Mouse (Mus musculus) limb, embryonic 11.5 days (tissue): ENCODE data around the gene Pkig. TPM values are rescaled to one million over a fixed set of nuclear protein-coding genes. Genes with fewer than 3 reads are reported as not detected.

Experiments used
- ATAC-seq: fragments of 200-750 bp; cut with Nextera tagmentation; 2 replicates; pipeline ENCODE4 v1.8.0; 2017; ENCODE audit warnings: low read depth; ENCODE audit not compliant: insufficient number of reproducible peaks, low FRiP score, low TSS enrichment
- DNase-seq: peaks from one replicate; pipeline ENCODE4 v3.0.0-alpha.2; 2015; ENCODE audit warnings: low spot score
- H3K27ac ChIP-seq: fragments of 300-500 bp; sonication (generic); replicated peaks from 2 replicates; pipeline ENCODE4 v1.5.1; 2014; ENCODE audit warnings: low read depth, mild to moderate bottlenecking, low read length
- H3K27me3 ChIP-seq: fragments of 300-500 bp; sonication (generic); 2 replicates; pipeline ENCODE4 v1.6.1; 2014; ENCODE audit warnings: mild to moderate bottlenecking, low read length, mixed read lengths; ENCODE audit not compliant: control insufficient read depth, insufficient read depth
- H3K36me3 ChIP-seq: fragments of 300-500 bp; sonication (generic); 2 replicates; pipeline ENCODE4 v1.6.1; 2014; ENCODE audit warnings: mild to moderate bottlenecking, low read length, moderate library complexity, mixed read lengths; ENCODE audit not compliant: control insufficient read depth, insufficient read depth
- H3K4me1 ChIP-seq: fragments of 300-500 bp; sonication (generic); 2 replicates; pipeline ENCODE4 v1.6.1; 2014; ENCODE audit warnings: low read length, mixed read lengths; ENCODE audit not compliant: control insufficient read depth, insufficient read depth
- H3K4me2 ChIP-seq: fragments of 300-500 bp; sonication (generic); 2 replicates; pipeline ENCODE4 v1.6.1; 2014; ENCODE audit warnings: low read depth, mild to moderate bottlenecking, moderate library complexity; ENCODE audit not compliant: severe bottlenecking
- H3K4me3 ChIP-seq: fragments of 300-500 bp; sonication (generic); 2 replicates; pipeline ENCODE4 v1.5.1; 2014; ENCODE audit warnings: low read depth, low read length
- H3K9ac ChIP-seq: fragments of 300-500 bp; sonication (generic); 2 replicates; pipeline ENCODE4 v1.6.1; 2014; ENCODE audit warnings: mild to moderate bottlenecking, low read length
- H3K9me3 ChIP-seq: fragments of 300-500 bp; sonication (generic); 2 replicates; pipeline ENCODE4 v1.6.1; 2016; ENCODE audit warnings: low read length; ENCODE audit not compliant: control insufficient read depth
- WGBS: fragments of 180-500 bp; shearing (Covaris S2); extraction: QIAGEN DNeasy Blood & Tissue Kit; methylation state at CpG from one replicate; pipeline ENCODE4 v1.1.7; 2014; 5-methylcytosine and 5-hydroxymethylcytosine counted together
- polyA plus RNA-seq: library from polyadenylated mRNA; unstranded; fragments of >200 nt; fragmentation: Nextera tagmentation; extraction: Ambion mirVana; gene quantifications from 2 replicates; pipeline ENCODE4 v1.2.1, GENCODE M21; 2014

Gene Pkig
- polyA plus RNA-seq, 1 experiment from 2014 or later, result 177 TPM

DNA sequence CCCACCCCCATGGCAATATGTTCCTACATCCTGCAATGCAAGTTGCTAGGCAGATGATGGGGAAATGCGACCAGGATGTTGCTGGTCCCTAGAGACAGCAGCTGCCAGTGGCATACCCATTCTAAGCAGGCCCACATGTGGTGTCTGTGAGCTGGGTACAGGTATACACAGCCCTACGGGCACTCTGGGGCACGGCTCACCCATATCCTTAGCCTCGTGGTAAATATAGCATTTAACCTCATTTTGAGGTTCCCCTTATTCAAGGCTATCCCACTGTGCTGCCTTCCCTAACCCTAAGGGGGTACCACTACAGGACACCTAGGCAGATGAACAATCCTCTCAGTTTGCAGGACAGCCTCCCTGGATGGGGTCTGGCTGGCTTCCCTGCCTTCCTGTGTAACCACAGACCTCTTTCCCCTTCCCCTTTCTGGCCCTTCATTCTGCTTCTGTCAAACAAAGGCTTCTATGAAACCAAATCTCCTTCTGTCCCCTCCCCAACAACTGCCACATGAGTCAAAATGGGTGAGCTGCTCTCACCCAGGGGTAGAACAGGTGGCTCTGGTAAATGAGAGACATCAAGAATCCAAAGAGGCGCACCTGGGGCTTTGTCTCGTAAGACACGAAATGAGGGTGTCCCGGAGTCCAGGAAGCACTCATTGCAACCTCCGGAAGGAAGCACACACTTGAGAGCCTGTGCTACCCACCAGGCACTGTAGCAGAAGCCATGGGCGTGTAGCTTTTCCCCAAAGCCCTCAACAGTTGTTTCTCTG, 86.8 kb downstream of the Pkig start:
- Histone ChIP-seq H3K9me3 (no peaks in the 10 kb centered on the region), H3K27ac (no peak overlapping the region), H3K36me3 (no peaks in the 10 kb centered on the region), H3K4me1 (no peaks in the 10 kb centered on the region), H3K4me3 (no peak overlapping the region), H3K9ac (no peak overlapping the region), H3K4me2 (no peak overlapping the region), H3K27me3 (no peaks in the 10 kb centered on the region)
- no peak for ATAC-seq
- WGBS, result 82% methylated on average over 10 of the region's 10 CpGs
- no peak for DNase-seq

GRCm38 (mm10) chr2:163749647-163750611, 91.7 kb downstream of the Pkig start, which contains the start of gene Ada:
Ada (minus strand) TSS chr2:163750239.
- peak; percentile 82 for DNase-seq
- WGBS, result under 1% methylated on average over 51 of the region's 57 CpGs
- H3K27ac ChIP-seq, result no peak within 1 kb of the TSS
- no peaks in the 10 kb centered on the region for H3K36me3 ChIP-seq
- peak within 1 kb of the TSS; percentile 55 for H3K9ac ChIP-seq
- H3K9me3 ChIP-seq, result no peaks in the 10 kb centered on the region
- H3K27me3 ChIP-seq, result no peaks in the 10 kb centered on the region
- H3K4me1 ChIP-seq, result no peaks in the 10 kb centered on the region
- peak; percentile 81 for ATAC-seq
- peak within 1 kb of the TSS; percentile 92 for H3K4me2 ChIP-seq
- peak within 1 kb of the TSS; percentile 48 for H3K4me3 ChIP-seq

DNA sequence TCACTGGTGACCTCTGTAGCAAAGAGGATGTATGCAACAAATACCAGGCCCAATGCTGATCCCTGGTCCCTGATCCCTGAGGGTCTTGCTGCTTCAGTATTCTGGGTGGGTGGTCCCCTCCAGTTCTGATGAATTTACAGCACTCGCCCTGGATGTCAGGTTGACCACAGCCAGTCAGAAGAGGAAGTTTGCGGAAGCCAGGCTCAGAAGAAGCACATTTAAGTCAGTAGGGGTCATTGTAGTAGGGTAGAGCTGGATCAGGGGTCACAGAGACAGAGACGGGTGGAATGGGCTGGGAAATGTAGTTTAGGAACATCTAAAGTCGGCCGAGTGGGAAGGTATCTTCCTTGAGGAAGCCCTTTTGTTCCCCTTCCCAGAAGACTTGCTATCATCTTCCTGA, 96.0 kb downstream of the Pkig start:
- Histone ChIP-seq H3K27me3 (no peaks in the 10 kb centered on the region), H3K4me3 (no peak overlapping the region), H3K9me3 (no peaks in the 10 kb centered on the region), H3K36me3 (no peaks in the 10 kb centered on the region), H3K9ac (no peak overlapping the region), H3K4me1 (no peaks in the 10 kb centered on the region), H3K4me2 (no peak overlapping the region), H3K27ac (no peak overlapping the region)
- 54% methylated on average over 5 of the region's 5 CpGs for WGBS
- DNase-seq (no peak), ATAC-seq (no peak)

- 66% methylated on average over 2 of the region's 2 CpGs for WGBS
- DNase-seq (no peak), ATAC-seq (no peak)
- no peak overlapping the region for H3K4me3 ChIP-seq
- H3K9ac ChIP-seq, result no peak overlapping the region
- H3K27me3 ChIP-seq, result no peaks in the 10 kb centered on the region
- H3K4me2 ChIP-seq, result no peak overlapping the region
- no peaks in the 10 kb centered on the region for H3K4me1 ChIP-seq
- H3K36me3 ChIP-seq, result no peaks in the 10 kb centered on the region
- H3K27ac ChIP-seq, result no peak overlapping the region
- H3K9me3 ChIP-seq, result no peaks in the 10 kb centered on the region
Observed at GRCm38 (mm10) chr2:163756723-163757122, 98.5 kb downstream of the Pkig start.

- Histone ChIP-seq H3K36me3 (no peaks in the 10 kb centered on the region), H3K27ac (no peak overlapping the region), H3K27me3 (no peaks in the 10 kb centered on the region), H3K4me3 (no peak overlapping the region), H3K9ac (no peak overlapping the region), H3K4me2 (no peak overlapping the region), H3K9me3 (no peaks in the 10 kb centered on the region), H3K4me1 (no peaks in the 10 kb centered on the region)
- 73% methylated on average over 2 of the region's 2 CpGs for WGBS
- no peak for DNase-seq
- no peak for ATAC-seq
Observed at GRCm38 (mm10) chr2:163758146-163758545, 100.0 kb downstream of the Pkig start.

DNA sequence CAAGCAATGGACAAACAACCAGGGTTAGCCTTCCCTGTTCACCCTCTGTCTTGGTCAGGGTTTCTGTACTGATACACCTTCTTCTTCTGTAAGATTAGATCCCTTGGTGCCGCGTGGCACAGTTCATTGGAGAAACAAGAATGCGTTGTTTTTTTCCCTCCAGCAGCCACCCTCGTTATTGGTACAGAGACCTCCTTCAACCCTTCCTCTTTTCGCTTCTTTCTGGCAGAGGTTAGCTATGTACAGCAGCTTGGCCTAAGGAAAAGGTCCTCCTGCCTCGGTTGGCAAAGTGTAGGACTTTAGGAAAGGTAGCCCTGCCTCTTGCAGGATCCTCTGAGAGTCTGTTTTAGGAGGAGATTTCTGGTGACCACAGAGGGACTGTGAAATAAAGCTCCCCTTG, 102.4 kb downstream of the Pkig start:
- Histone ChIP-seq H3K4me3 (no peak overlapping the region), H3K36me3 (no peaks in the 10 kb centered on the region), H3K27me3 (no peaks in the 10 kb centered on the region), H3K9me3 (no peaks in the 10 kb centered on the region), H3K9ac (no peak overlapping the region), H3K27ac (no peak overlapping the region), H3K4me1 (no peaks in the 10 kb centered on the region), H3K4me2 (no peak overlapping the region)
- DNase-seq (no peak), ATAC-seq (no peak)
- WGBS, result 81% methylated on average over 6 of the region's 6 CpGs

GRCm38 (mm10) chr2:163761402-163761801, 103.2 kb downstream of the Pkig start:
- H3K4me2 ChIP-seq, result no peak overlapping the region
- H3K9ac ChIP-seq, result no peak overlapping the region
- no peaks in the 10 kb centered on the region for H3K4me1 ChIP-seq
- H3K27ac ChIP-seq, result no peak overlapping the region
- ATAC-seq, result no peak
- no peak for DNase-seq
- no peaks in the 10 kb centered on the region for H3K27me3 ChIP-seq
- H3K9me3 ChIP-seq, result no peaks in the 10 kb centered on the region
- H3K4me3 ChIP-seq, result no peak overlapping the region
- no peaks in the 10 kb centered on the region for H3K36me3 ChIP-seq
- WGBS, result 85% methylated on average over 7 of the region's 7 CpGs

GRCm38 (mm10) chr2:163766261-163766660, 108.1 kb downstream of the Pkig start:
- Histone ChIP-seq H3K9ac (no peak overlapping the region), H3K27me3 (no peaks in the 10 kb centered on the region), H3K9me3 (no peaks in the 10 kb centered on the region), H3K27ac (no peak overlapping the region), H3K4me1 (no peaks in the 10 kb centered on the region), H3K4me3 (no peak overlapping the region), H3K36me3 (no peaks in the 10 kb centered on the region), H3K4me2 (no peak overlapping the region)
- DNase-seq (no peak), ATAC-seq (no peak)
